Mouse (Mus musculus): ENCODE data around the gene Art4. TPM values are rescaled to one million over a fixed set of nuclear protein-coding genes. Genes with fewer than 3 reads are reported as not detected.

Art4 gene
- total and polyA plus RNA-seq, 3 experiments = 0.50 to 0.60 TPM; not detected in 1

DNA sequence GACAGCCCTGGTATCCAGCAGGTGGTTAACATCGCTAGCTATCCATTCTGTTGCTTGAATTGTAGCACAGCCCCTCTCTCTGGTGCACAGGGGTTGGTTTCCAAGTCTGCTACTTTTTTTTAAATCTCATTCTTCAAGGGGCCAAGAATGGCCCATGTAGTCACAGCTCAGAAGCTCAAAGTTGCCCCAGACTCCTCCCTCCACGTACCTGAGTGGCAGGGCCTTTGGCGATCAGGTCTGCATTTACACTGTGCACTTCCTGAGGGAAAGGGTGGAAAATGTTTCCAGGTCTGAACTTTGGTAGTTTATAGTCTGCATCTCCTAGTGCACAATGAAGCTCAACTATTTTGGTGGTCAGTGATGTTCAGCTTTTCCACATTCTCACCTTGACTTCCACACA is 10.3 kb downstream of the Art4 start:
- no peak for DNase-seq (ENCODE audit: low read depth, low spot score)
- no peaks in the 10 kb centered on the region for H3K9me3 ChIP-seq (replicated peaks; ENCODE audit: insufficient read depth, low read length)
- no peaks in the 10 kb centered on the region for H3K79me2 ChIP-seq (ENCODE audit: control insufficient read depth, insufficient read depth, low read length, poor library complexity)
- no peak overlapping the region for H3K27ac ChIP-seq (ENCODE audit: control insufficient read depth, low read depth, low read length)
- no peak overlapping the region for H3K9ac ChIP-seq (ENCODE audit: control insufficient read depth, low read depth, low read length, poor library complexity, severe bottlenecking)
- H3K36me3 ChIP-seq (ENCODE audit: control insufficient read depth in 1 of 2, insufficient read depth in 2 of 2, low read length in 2 of 2) = no peaks in the 10 kb centered on the region
- TF ChIP-seq ELF1 (IDR thresholded peaks at IDR 0.05; ENCODE audit: low read depth, low read length) (no peak), MAFK (IDR thresholded peaks at IDR 0.05; ENCODE audit: borderline replicate concordance, low read depth, low read length) (no peak), SMC3 (IDR thresholded peaks at IDR 0.05; ENCODE audit: low read depth, low read length) (no peak), UBTF (IDR thresholded peaks at IDR 0.05; ENCODE audit: borderline replicate concordance, insufficient read depth, low read depth, low read length) (no peak), RAD21 (IDR thresholded peaks at IDR 0.05; ENCODE audit: low read depth, low read length) (no peak)
- no peak overlapping the region for H3K4me3 ChIP-seq (ENCODE audit: control insufficient read depth in 1 of 2, insufficient read depth in 1 of 2, low read depth in 2 of 2, low read length in 2 of 2)
- peaks cover 0 to 1% of the 10 kb centered on the region in 2 experiments; a peak in 1 of 4 replicates for H3K27me3 ChIP-seq (ENCODE audit: control insufficient read depth in 1 of 2, insufficient read depth in 2 of 2, low read length in 2 of 2)
- H3K4me1 ChIP-seq (ENCODE audit: control insufficient read depth in 1 of 2, insufficient read depth in 2 of 2, low read length in 2 of 2) = 0 out of 4 replicates have a peak, but pooled peaks cover 0 to 4% of the 10 kb centered on the region in 2 experiments

DNA sequence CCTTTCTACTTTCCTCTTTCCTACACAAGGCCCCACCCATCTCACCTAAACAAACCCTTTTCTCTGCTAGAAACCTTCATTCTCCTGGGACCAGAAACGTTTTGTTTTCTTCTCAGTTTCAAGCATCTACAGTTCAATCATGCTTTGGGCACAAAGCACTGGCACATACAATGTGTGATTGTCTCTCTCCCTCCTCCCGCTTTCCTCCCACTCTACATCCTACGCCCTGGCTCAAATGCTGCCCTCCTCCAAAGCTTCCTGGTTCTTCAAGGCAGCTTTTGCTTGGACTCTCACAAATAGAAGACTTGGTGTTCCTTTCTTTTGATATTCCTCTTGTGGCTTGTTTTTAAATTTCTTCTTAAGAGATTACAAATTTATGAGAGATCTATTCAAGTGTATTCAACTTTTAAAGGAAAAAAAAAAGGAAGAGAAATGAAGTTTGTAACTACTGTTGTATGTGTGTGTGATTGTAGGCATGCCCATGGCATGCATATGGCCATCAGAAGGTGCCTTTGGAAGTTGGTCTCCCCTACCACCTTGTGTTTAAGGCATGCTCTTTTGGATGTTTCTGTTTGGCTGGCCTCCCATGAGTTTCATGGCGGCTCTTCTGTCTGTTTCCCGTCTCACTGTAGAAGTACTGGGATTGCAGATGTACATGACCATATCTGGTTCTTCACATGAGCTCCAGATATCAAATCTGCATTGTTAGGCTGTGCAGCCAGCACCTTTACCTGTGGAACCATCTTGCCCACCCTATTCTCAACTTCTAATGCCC is 11.6 kb downstream of the Art4 start:
- Histone ChIP-seq H3K9me3 (replicated peaks; ENCODE audit: insufficient read depth, low read length) (no peaks in the 10 kb centered on the region), H3K79me2 (ENCODE audit: control insufficient read depth, insufficient read depth, low read length, poor library complexity) (no peaks in the 10 kb centered on the region), H3K27ac (ENCODE audit: control insufficient read depth, low read depth, low read length) (no peak overlapping the region), H3K36me3 (ENCODE audit: control insufficient read depth in 1 of 2, insufficient read depth in 2 of 2, low read length in 2 of 2) (no peaks in the 10 kb centered on the region), H3K4me1 (ENCODE audit: control insufficient read depth in 1 of 2, insufficient read depth in 2 of 2, low read length in 2 of 2) (0 out of 4 replicates have a peak, but pooled peaks cover 0 to 4% of the 10 kb centered on the region in 2 experiments), H3K9ac (ENCODE audit: control insufficient read depth, low read depth, low read length, poor library complexity, severe bottlenecking) (no peak overlapping the region), H3K27me3 (ENCODE audit: control insufficient read depth in 1 of 2, insufficient read depth in 2 of 2, low read length in 2 of 2) (peaks cover 0 to 1% of the 10 kb centered on the region in 2 experiments; a peak in 1 of 4 replicates), H3K4me3 (ENCODE audit: control insufficient read depth in 1 of 2, insufficient read depth in 1 of 2, low read depth in 2 of 2, low read length in 2 of 2) (no peak overlapping the region)
- DNase-seq (ENCODE audit: low read depth, low spot score) = no peak
- no peak for TF ChIP-seq ZNF384 (IDR thresholded peaks at IDR 0.05; ENCODE audit: low read depth, low read length)
- no peak for TF ChIP-seq JUND (IDR thresholded peaks at IDR 0.05; ENCODE audit: low read depth, low read length)
- no peak for TF ChIP-seq ZC3H11A (IDR thresholded peaks at IDR 0.05; ENCODE audit: low read depth, low read length)
- no peak for TF ChIP-seq MYB (IDR thresholded peaks at IDR 0.05; ENCODE audit: low read depth, low read length)
- TF ChIP-seq HCFC1 (IDR thresholded peaks at IDR 0.05; ENCODE audit: low read depth, low read length) = no peak
- no peak for TF ChIP-seq UBTF (IDR thresholded peaks at IDR 0.05; ENCODE audit: borderline replicate concordance, insufficient read depth, low read depth, low read length)
- no peak for TF ChIP-seq CHD2 (IDR thresholded peaks at IDR 0.05; ENCODE audit: low read length)
- TF ChIP-seq E2F4 (IDR thresholded peaks at IDR 0.05; ENCODE audit: borderline replicate concordance, low read depth, low read length) = no peak
- TF ChIP-seq BHLHE40 (IDR thresholded peaks at IDR 0.05; ENCODE audit: borderline replicate concordance, low read depth, low read length) = no peak
- TF ChIP-seq MAX (IDR thresholded peaks at IDR 0.05; ENCODE audit: low read length) = no peak
- TF ChIP-seq NRF1 (IDR thresholded peaks at IDR 0.05; ENCODE audit: insufficient read depth, low read depth, low read length, poor library complexity, severe bottlenecking) = no peak
- no peak for TF ChIP-seq MAFK (IDR thresholded peaks at IDR 0.05; ENCODE audit: borderline replicate concordance, low read depth, low read length)
- TF ChIP-seq MXI1 (IDR thresholded peaks at IDR 0.05; ENCODE audit: low read depth, low read length) = no peak
- no peak for TF ChIP-seq USF1 (IDR thresholded peaks at IDR 0.05; ENCODE audit: low read depth, low read length)
- no peak for TF ChIP-seq GATA1 (IDR thresholded peaks at IDR 0.05; ENCODE audit: low read depth, low read length)
- TF ChIP-seq MAZ (IDR thresholded peaks at IDR 0.05; ENCODE audit: low read depth, low read length) = no peak
- no peak for TF ChIP-seq POLR2A (IDR thresholded peaks at IDR 0.05; ENCODE audit: control insufficient read depth in 1 of 2, insufficient read depth in 1 of 2, low read depth in 1 of 2, low read length in 2 of 2, poor library complexity in 1 of 2)
- TF ChIP-seq ZMIZ1 (IDR thresholded peaks at IDR 0.05; ENCODE audit: low read depth, low read length) = no peak
- no peak for TF ChIP-seq ZKSCAN1 (IDR thresholded peaks at IDR 0.05; ENCODE audit: low read depth, low read length)
- no peak for TF ChIP-seq CTCF (IDR thresholded peaks at IDR 0.05 in 2 of 3, conservative IDR thresholded peaks at IDR 0.05 in 1 of 3; ENCODE audit: control insufficient read depth in 1 of 3, insufficient read depth in 1 of 3, low read depth in 2 of 3, low read length in 3 of 3, poor library complexity in 1 of 3, severe bottlenecking in 1 of 3)
